Mouse (Mus musculus): Measurements from ENCODE around the gene Glrp1.

- TF ChIP-seq CTCF (IDR thresholded peaks at IDR 0.05; ENCODE audit: extremely low read depth, insufficient read depth, low read length) (no peak), POLR2A (IDR thresholded peaks at IDR 0.05; ENCODE audit: extremely low read depth, insufficient read depth, low read length) (no peak)
These were observed 54.1 kb downstream of the Glrp1 start for GRCm38 (mm10) chr1:88455761-88456160.

All from cortical plate, adult 2 months (tissue).